Comparison of ENCODE assay signal across 8 mouse cellular contexts in genomic region chr2:154417107-154417506, GRCm38 (mm10). TPM values are rescaled to one million over a fixed set of nuclear protein-coding genes. Genes with fewer than 3 reads are reported as not detected.
DNase-seq lines count a peak whose midpoint lies in the region; ATAC-seq and TF ChIP-seq lines count a peak whose summit lies in the region.

No protein-coding gene starts in this region.

- no peaks in the 10 kb centered on the region for H3K36me3 ChIP-seq in lung, postnatal 0 days (ENCODE audit: insufficient read depth, low read length)

- H3K4me3 ChIP-seq in lung, postnatal 0 days (ENCODE audit: low read depth, low read length), result no peak overlapping the region

- H3K27me3 ChIP-seq in lung, postnatal 0 days (replicated peaks; ENCODE audit: insufficient read depth, low read length), result no peaks in the 10 kb centered on the region

- DNase-seq in CD4-positive, CD25-positive, alpha-beta regulatory T cell, adult 2 months (ENCODE audit: low read depth, low spot score), result peak; percentile 72
- peak; percentile 70 for DNase-seq in right cerebral cortex, adult 18-20 months
- DNase-seq in right cerebral cortex, postnatal 36 days (ENCODE audit: low spot score in 2 of 2), result no peak
- peak; percentile 81 for DNase-seq in embryo, embryonic 10 days (ENCODE audit: low spot score)
- DNase-seq in hindlimb bud, embryonic 11.5 days (ENCODE audit: extremely low spot score, low read depth, low spot score), result peak; percentile 60
- DNase-seq in lung, postnatal 0 days (ENCODE audit: low spot score), result peak; percentile 80
- DNase-seq in spleen, postnatal 10 days (ENCODE audit: low spot score in 2 of 2), result peak; percentile 50 to 85

- TF ChIP-seq CTCF in lung, postnatal 0 days (IDR thresholded peaks at IDR 0.05), result peak; percentile 88

- H3K9me3 ChIP-seq in lung, postnatal 0 days (ENCODE audit: low read length), result no peaks in the 10 kb centered on the region

- no peaks in the 10 kb centered on the region for H3K4me1 ChIP-seq in lung, postnatal 0 days (ENCODE audit: insufficient read depth, low read depth, low read length)

- H3K27ac ChIP-seq in lung, postnatal 0 days (ENCODE audit: low read length), result no peak overlapping the region

- no peak overlapping the region for H3K9ac ChIP-seq in lung, postnatal 0 days (replicated peaks; ENCODE audit: low read depth)

- TF ChIP-seq EP300 in lung, postnatal 0 days (IDR thresholded peaks at IDR 0.05), result no peak

- 15% methylated on average over 3 of the region's 3 CpGs for WGBS in lung, postnatal 0 days

- no peak for ATAC-seq in CD4-positive, CD25-positive, alpha-beta regulatory T cell, adult 4 months
- ATAC-seq in lung, postnatal 0 days, result peak; percentile 43

- H3K4me2 ChIP-seq in lung, postnatal 0 days (replicated peaks; ENCODE audit: low read depth, low read length), result no peak overlapping the region

RNA-seq across cellular contexts. Expression of gene Snta1, which starts 9.2 kb away (rescaled TPM):
- not detected for polyA plus RNA-seq in CD4-positive, CD25-positive, alpha-beta regulatory T cell, adult 4 months (2017; shearing (Covaris generic))
- polyA plus RNA-seq in lung, postnatal 0 days (2015; fragmentation: Nextera tagmentation; extraction: Ambion mirVana), result 7.7 and 8.0 TPM in 2 replicates

RNA-seq across cellular contexts. Expression of gene Cbfa2t2, which starts 19.2 kb away (rescaled TPM):
- 10 to 100 TPM; 22.9 to 33.0 TPM for polyA plus RNA-seq in CD4-positive, CD25-positive, alpha-beta regulatory T cell, adult 4 months (2017; shearing (Covaris generic))
- 14.6 and 16.6 TPM in 2 replicates for polyA plus RNA-seq in lung, postnatal 0 days (2015; fragmentation: Nextera tagmentation; extraction: Ambion mirVana)

RNA-seq across cellular contexts. Expression of gene Cdk5rap1, which starts 44.3 kb away (rescaled TPM):
- polyA plus RNA-seq in CD4-positive, CD25-positive, alpha-beta regulatory T cell, adult 4 months (2017; shearing (Covaris generic)), result 10 to 100 TPM; 24.4 to 38.9 TPM
- polyA plus RNA-seq in lung, postnatal 0 days (2015; fragmentation: Nextera tagmentation; extraction: Ambion mirVana), result 5.6 and 18.9 TPM in 2 replicates

Comparison
In these comparisons a context has a peak if more than half of its experiments do, and no peak if none do; other contexts are left out.
1. DNase-seq: peak in CD4-positive, CD25-positive, alpha-beta regulatory T cell, adult 2 months (single experiment), right cerebral cortex, adult 18-20 months (single experiment), embryo, embryonic 10 days (single experiment), hindlimb bud, embryonic 11.5 days (single experiment), lung, postnatal 0 days (single experiment) and spleen, postnatal 10 days (2 of 2); none in right cerebral cortex, postnatal 36 days (0 of 2).